Mouse (Mus musculus) midbrain, embryonic 16.5 days (tissue): ENCODE measurements around the gene Cdca5. TPM values are rescaled to one million over a fixed set of nuclear protein-coding genes. Genes with fewer than 3 reads are reported as not detected.
A peak's percentile ranks its signal among the peaks of the same experiment; 100 is the strongest.

Experiments used
- ATAC-seq: fragments of 200-750 bp; cut with Nextera tagmentation; 2 replicates; pipeline ENCODE4 v1.8.0; 2017; ENCODE audit warnings: moderate TSS enrichment
- H3K27ac ChIP-seq: fragments of 300-500 bp; sonication (generic); 2 replicates; pipeline ENCODE4 v1.5.1; 2014; ENCODE audit warnings: mild to moderate bottlenecking, low read length, mixed read lengths
- H3K27me3 ChIP-seq: fragments of 300-500 bp; sonication (generic); 2 replicates; pipeline ENCODE4 v1.6.1; 2014; ENCODE audit warnings: low read depth, low read length, mixed read lengths; ENCODE audit not compliant: control insufficient read depth, insufficient read depth
- H3K36me3 ChIP-seq: fragments of 300-500 bp; sonication (generic); 2 replicates; pipeline ENCODE4 v1.6.1; 2014; ENCODE audit warnings: mild to moderate bottlenecking, low read length, moderate library complexity, mixed read lengths; ENCODE audit not compliant: control insufficient read depth, insufficient read depth
- H3K4me1 ChIP-seq: fragments of 300-500 bp; sonication (generic); 2 replicates; pipeline ENCODE4 v1.6.1; 2014; ENCODE audit warnings: mild to moderate bottlenecking, low read length, mixed read lengths; ENCODE audit not compliant: control insufficient read depth, insufficient read depth
- H3K4me2 ChIP-seq: fragments of 300-500 bp; sonication (generic); 2 replicates; pipeline ENCODE4 v1.6.1; 2014; ENCODE audit warnings: mild to moderate bottlenecking, low read length, mixed read lengths
- H3K4me3 ChIP-seq: fragments of 300-500 bp; sonication (generic); 2 replicates; pipeline ENCODE4 v1.5.1; 2014; ENCODE audit warnings: low read depth, mild to moderate bottlenecking, low read length, moderate library complexity, mixed read lengths
- H3K9ac ChIP-seq: fragments of 300-500 bp; sonication (generic); 2 replicates; pipeline ENCODE4 v1.6.1; 2014; ENCODE audit warnings: low read depth, low read length, mixed read lengths
- H3K9me3 ChIP-seq: fragments of 300-500 bp; sonication (generic); replicated peaks from 2 replicates; pipeline ENCODE4 v1.6.1; 2014; ENCODE audit warnings: mild to moderate bottlenecking, low read length, mixed read lengths; ENCODE audit not compliant: control insufficient read depth, poor library complexity, severe bottlenecking
- WGBS: fragments of 180-500 bp; shearing (Covaris S2); extraction: QIAGEN DNeasy Blood & Tissue Kit; methylation state at CpG from one replicate; pipeline ENCODE4 v1.1.7; 2014; 5-methylcytosine and 5-hydroxymethylcytosine counted together
- polyA plus RNA-seq: library from polyadenylated mRNA; unstranded; fragments of >200 nt; fragmentation: Nextera tagmentation; extraction: Ambion mirVana; gene quantifications from 2 replicates; pipeline ENCODE4 v1.2.1, GENCODE M21; 2015

Cdca5 gene
- polyA plus RNA-seq, 1 experiment from 2014 or later: 3.7 TPM

GRCm38 (mm10) chr19:6082156-6082555 lies 2.6 kb upstream of the Cdca5 start, which contains the start of gene Gm28374:
TSS of gene Gm28374 (minus strand) at chr19:6082256.
- no peak within 1 kb of the TSS for H3K9ac ChIP-seq
- H3K4me2 ChIP-seq: no peak within 1 kb of the TSS
- H3K9me3 ChIP-seq: no peaks in the 10 kb centered on the region
- no peak within 1 kb of the TSS for H3K4me3 ChIP-seq
- WGBS: 89% methylated on average over 9 of the region's 9 CpGs
- H3K4me1 ChIP-seq: peaks cover 24% of the 10 kb centered on the region
- no peaks in the 10 kb centered on the region for H3K27me3 ChIP-seq
- ATAC-seq: no peak
- peaks cover 16% of the 10 kb centered on the region for H3K36me3 ChIP-seq
- H3K27ac ChIP-seq: no peak within 1 kb of the TSS

DNA sequence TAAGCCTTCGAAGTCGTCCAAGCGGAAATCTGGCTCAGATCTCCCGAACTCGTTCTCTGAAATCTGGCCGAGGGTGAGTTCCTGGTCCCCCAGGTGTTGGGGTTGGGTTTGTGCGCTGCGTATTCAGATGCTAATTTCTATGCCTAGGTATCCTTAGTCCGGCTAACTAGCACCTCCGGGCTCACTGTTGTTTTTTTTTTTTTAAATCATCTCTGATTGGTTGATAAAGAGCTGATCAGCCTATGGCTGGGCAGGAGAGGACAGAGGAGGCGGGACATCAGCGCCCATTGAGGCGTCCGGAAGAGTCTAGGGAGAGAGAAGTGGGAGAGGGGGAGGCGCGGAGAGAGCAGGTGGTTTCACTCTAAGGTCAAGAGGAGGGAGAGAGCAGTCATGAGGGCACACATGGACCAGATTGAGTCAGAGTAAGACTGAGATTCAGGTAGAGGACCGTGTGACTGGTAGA lies 665 bp downstream of the Cdca5 start:
- H3K4me1 ChIP-seq: peaks cover 18% of the 10 kb centered on the region
- H3K4me3 ChIP-seq: peak overlapping the region; percentile 76
- H3K4me2 ChIP-seq: peak overlapping the region; percentile 94
- no peak overlapping the region for H3K9ac ChIP-seq
- WGBS: under 1% methylated on average over 17 of the region's 17 CpGs
- peaks cover 9% of the 10 kb centered on the region for H3K36me3 ChIP-seq
- ATAC-seq: peak; percentile 58
- H3K27me3 ChIP-seq: no peaks in the 10 kb centered on the region
- no peaks in the 10 kb centered on the region for H3K9me3 ChIP-seq
- H3K27ac ChIP-seq: no peak overlapping the region

GRCm38 (mm10) chr19:6088841-6089240 lies 4.1 kb downstream of the Cdca5 start:
- Histone ChIP-seq H3K4me2 (no peak overlapping the region), H3K4me3 (no peak overlapping the region), H3K9ac (no peak overlapping the region), H3K4me1 (peaks cover 12% of the 10 kb centered on the region), H3K27me3 (no peaks in the 10 kb centered on the region), H3K27ac (no peak overlapping the region), H3K9me3 (no peaks in the 10 kb centered on the region), H3K36me3 (no peaks in the 10 kb centered on the region)
- ATAC-seq: no peak
- 94% methylated on average over 13 of the region's 13 CpGs for WGBS

- no peaks in the 10 kb centered on the region for H3K36me3 ChIP-seq
- WGBS: 91% methylated on average over 7 of the region's 7 CpGs
- ATAC-seq: no peak
- no peaks in the 10 kb centered on the region for H3K4me1 ChIP-seq
- H3K27me3 ChIP-seq: no peaks in the 10 kb centered on the region
- H3K4me3 ChIP-seq: no peak within 1 kb of the TSS
- no peak within 1 kb of the TSS for H3K4me2 ChIP-seq
- no peak within 1 kb of the TSS for H3K9ac ChIP-seq
- no peak within 1 kb of the TSS for H3K27ac ChIP-seq
- no peaks in the 10 kb centered on the region for H3K9me3 ChIP-seq
Observed at GRCm38 (mm10) chr19:6094119-6094518, 9.3 kb downstream of the Cdca5 start, which contains the start of gene AC131692.1. TSS of gene AC131692.1 (plus strand) at chr19:6094419.

GRCm38 (mm10) chr19:6097847-6098246 lies 13.1 kb downstream of the Cdca5 start:
- no peaks in the 10 kb centered on the region for H3K4me1 ChIP-seq
- H3K4me3 ChIP-seq: no peak overlapping the region
- no peak overlapping the region for H3K9ac ChIP-seq
- H3K36me3 ChIP-seq: no peaks in the 10 kb centered on the region
- H3K27ac ChIP-seq: no peak overlapping the region
- no peak overlapping the region for H3K4me2 ChIP-seq
- no peaks in the 10 kb centered on the region for H3K9me3 ChIP-seq
- H3K27me3 ChIP-seq: no peaks in the 10 kb centered on the region
- WGBS: 91% methylated on average over 3 of the region's 3 CpGs
- ATAC-seq: no peak

DNA sequence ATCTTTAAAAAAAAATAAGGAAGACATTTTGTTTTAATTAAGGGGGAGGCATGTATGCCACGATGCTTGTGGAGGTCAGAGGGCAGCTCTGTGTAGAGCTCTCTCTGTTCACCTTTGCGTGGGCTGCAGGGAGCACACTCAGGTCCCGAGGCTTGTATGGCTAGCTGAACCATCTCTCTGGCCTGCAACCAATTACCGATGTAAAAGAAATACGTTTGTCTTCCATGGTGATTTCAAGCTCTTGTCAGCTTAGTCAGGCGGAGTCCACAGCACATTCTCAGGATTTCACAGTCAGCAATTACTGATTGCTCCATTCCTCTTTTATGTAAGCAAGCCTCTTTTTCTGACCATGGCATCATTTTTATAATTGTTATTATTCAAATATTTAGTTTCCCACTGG lies 16.4 kb downstream of the Cdca5 start:
- no peak for ATAC-seq
- Histone ChIP-seq H3K27me3 (no peaks in the 10 kb centered on the region), H3K36me3 (no peaks in the 10 kb centered on the region), H3K27ac (no peak overlapping the region), H3K4me2 (no peak overlapping the region), H3K4me3 (no peak overlapping the region), H3K9ac (no peak overlapping the region), H3K4me1 (no peaks in the 10 kb centered on the region), H3K9me3 (no peaks in the 10 kb centered on the region)
- WGBS: 78% methylated on average over 6 of the region's 6 CpGs

- WGBS: 82% methylated on average over 6 of the region's 6 CpGs
- H3K27me3 ChIP-seq: no peaks in the 10 kb centered on the region
- ATAC-seq: no peak
- H3K4me1 ChIP-seq: no peaks in the 10 kb centered on the region
- no peaks in the 10 kb centered on the region for H3K36me3 ChIP-seq
- H3K9me3 ChIP-seq: no peaks in the 10 kb centered on the region
- no peak overlapping the region for H3K4me3 ChIP-seq
- no peak overlapping the region for H3K4me2 ChIP-seq
- no peak overlapping the region for H3K27ac ChIP-seq
- no peak overlapping the region for H3K9ac ChIP-seq
Observed at GRCm38 (mm10) chr19:6102169-6102853, 17.5 kb downstream of the Cdca5 start.

- no peaks in the 10 kb centered on the region for H3K36me3 ChIP-seq
- H3K27ac ChIP-seq: no peak overlapping the region
- H3K27me3 ChIP-seq: no peaks in the 10 kb centered on the region
- H3K9ac ChIP-seq: no peak overlapping the region
- no peak overlapping the region for H3K4me3 ChIP-seq
- WGBS: 80% methylated on average over 4 of the region's 4 CpGs
- H3K9me3 ChIP-seq: no peaks in the 10 kb centered on the region
- no peak for ATAC-seq
- no peaks in the 10 kb centered on the region for H3K4me1 ChIP-seq
- H3K4me2 ChIP-seq: no peak overlapping the region
Observed at GRCm38 (mm10) chr19:6104476-6104875, 19.7 kb downstream of the Cdca5 start.

DNA sequence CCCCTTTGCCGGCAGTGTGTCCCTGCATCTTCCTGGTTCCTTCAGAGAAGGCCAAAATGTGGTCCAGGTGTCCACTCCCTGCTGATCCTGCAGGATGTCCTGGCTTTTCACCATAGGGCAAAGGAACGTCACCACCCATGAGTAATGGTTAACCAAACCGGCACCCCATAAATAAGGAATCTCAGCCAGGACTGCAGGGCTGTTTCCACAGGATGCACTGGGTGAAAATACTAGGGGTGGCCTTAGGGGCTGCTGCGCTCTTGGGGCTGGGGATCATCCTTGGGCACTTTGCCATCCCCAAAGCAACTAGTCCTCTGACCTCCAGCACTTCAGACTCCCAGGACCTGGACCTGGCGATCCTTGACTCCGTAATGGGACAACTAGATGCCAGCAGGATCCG lies 20.8 kb downstream of the Cdca5 start, which contains the start of gene Naaladl1:
Gene Naaladl1, plus strand, starts transcription at position 197 of the 400 bp plus-strand sequence.
- Histone ChIP-seq H3K4me3 (no peak within 1 kb of the TSS), H3K27ac (no peak within 1 kb of the TSS), H3K36me3 (no peaks in the 10 kb centered on the region), H3K27me3 (no peaks in the 10 kb centered on the region), H3K9ac (no peak within 1 kb of the TSS), H3K4me1 (no peaks in the 10 kb centered on the region), H3K9me3 (no peaks in the 10 kb centered on the region), H3K4me2 (no peak within 1 kb of the TSS)
- ATAC-seq: no peak
- 88% methylated on average over 7 of the region's 7 CpGs for WGBS
